Mouse (Mus musculus) heart, adult 2 months (tissue): Measurements from ENCODE around the gene Slc38a6.

Experiments
- CTCF ChIP-seq: fragments of 200-600 bp; IDR thresholded peaks from 2 replicates; pipeline ENCODE4 v1.8.1; 2022; ENCODE audit warnings: antibody characterized with exemption, mild to moderate bottlenecking, moderate library complexity
- EP300 ChIP-seq: fragments of 200-500 bp; IDR thresholded peaks from 2 replicates; pipeline ENCODE4 v1.6.1; 2011; ENCODE audit warnings: low read depth, low read length, control low read depth; ENCODE audit not compliant: insufficient read depth

- no peak for TF ChIP-seq EP300
- no peak for TF ChIP-seq CTCF
These were observed 115.0 kb downstream of the Slc38a6 start for GRCm38 (mm10) chr12:73401520-73402130.
